Mouse (Mus musculus): ENCODE measurements around the gene Gpx6.
A peak's percentile ranks its signal among the peaks of the same experiment; 100 is the strongest.

Gpx6 gene

GRCm38 (mm10) chr13:21323405-21323804 lies 11.5 kb downstream of the Gpx6 start:
- DNase-seq = no peak

- no peak for DNase-seq
These were observed 14.3 kb downstream of the Gpx6 start for GRCm38 (mm10) chr13:21326191-21326590.

GRCm38 (mm10) chr13:21326657-21327211 lies 14.8 kb downstream of the Gpx6 start:
- DNase-seq = peak; percentile 82 to 85

- DNase-seq = no peak
These were observed 15.5 kb downstream of the Gpx6 start for GRCm38 (mm10) chr13:21327424-21327823.

- no peak for DNase-seq
These were observed 34.7 kb downstream of the Gpx6 start, which contains the start of gene Olfr1367 for GRCm38 (mm10) chr13:21346610-21347009. Gene Olfr1367, plus strand, starts transcription at chr13:21346910.

- no peak for DNase-seq
These were observed 38.7 kb downstream of the Gpx6 start for GRCm38 (mm10) chr13:21350593-21350992.

- DNase-seq = peak; percentile 88 to 90
These were observed 50.8 kb downstream of the Gpx6 start, which contains the start of gene Zscan12 for GRCm38 (mm10) chr13:21362621-21363248. Gene Zscan12, plus strand, starts transcription at chr13:21362820.

- peak; percentile 6 to 10 for DNase-seq
These were observed 51.8 kb downstream of the Gpx6 start for GRCm38 (mm10) chr13:21363719-21364118.

GRCm38 (mm10) chr13:21366635-21367034 lies 54.7 kb downstream of the Gpx6 start:
- no peak for DNase-seq

All from cerebellum, postnatal 36 days (tissue).